Mouse (Mus musculus) liver, postnatal 0 days (tissue): ENCODE data around the gene Epn3.

Experiments used
- CTCF ChIP-seq: sonication (generic); IDR thresholded peaks from 2 replicates; pipeline ENCODE4 v1.5.1; 2016; ENCODE audit warnings: antibody characterized with exemption, low read depth
- EP300 ChIP-seq: IDR thresholded peaks from 2 replicates; pipeline ENCODE4 v1.6.1; 2016; ENCODE audit warnings: antibody characterized with exemption, low read depth, mild to moderate bottlenecking

DNA sequence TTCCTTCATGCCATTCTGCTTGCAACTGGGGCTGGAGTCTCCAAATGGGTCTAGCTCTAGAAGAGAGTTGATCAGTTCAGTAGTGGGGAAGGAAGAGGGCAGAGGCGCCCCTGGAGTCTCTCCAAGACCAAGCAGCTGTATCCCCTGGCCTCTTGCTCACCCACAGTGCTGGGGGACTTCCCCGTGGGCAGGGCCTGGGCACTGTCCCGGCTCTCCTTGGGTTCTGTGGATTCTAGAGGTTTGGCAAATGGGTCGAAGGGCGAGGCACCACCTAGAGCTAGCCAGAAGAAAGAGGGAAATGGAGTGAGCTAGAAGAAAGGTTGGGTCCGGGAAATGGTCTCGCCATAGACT, 8.1 kb downstream of the Epn3 start:
- TF ChIP-seq EP300 = no peak
- no peak for TF ChIP-seq CTCF
